Comparison of ENCODE assay signal across 14 mouse cellular contexts in the genomic region with DNA sequence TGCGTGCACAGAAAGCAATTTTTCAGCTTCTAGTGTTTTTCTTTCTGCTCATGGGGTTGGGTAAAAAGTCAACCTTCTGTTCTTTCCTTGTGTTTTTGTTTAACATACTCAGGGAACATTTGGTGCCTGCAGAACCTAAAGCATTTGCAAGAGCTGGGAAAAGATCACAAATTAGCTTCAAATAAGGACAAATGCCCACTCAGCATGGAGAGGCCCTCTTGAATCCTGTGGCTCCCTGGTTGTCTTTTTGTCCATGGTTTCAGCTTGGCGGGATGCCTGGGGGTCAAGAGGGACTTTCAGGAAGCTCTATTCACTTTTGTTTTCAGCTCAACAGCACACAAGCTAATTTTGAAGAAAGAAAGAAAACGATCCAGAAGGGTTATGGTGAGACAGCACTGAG.
DNase-seq lines count a peak whose midpoint lies in the region; ATAC-seq and TF ChIP-seq lines count a peak whose summit lies in the region.
"Had no signal": no experiment of that assay in that cellular context is flagged by ENCODE, and none has a peak within 500 bp of the region (broad histone marks: within the 10 kb centered on the region; RNA-seq: fewer than 3 reads in every experiment).

No protein-coding gene starts in this region.

- H3K9ac ChIP-seq in hindbrain, postnatal 0 days (replicated peaks; ENCODE audit: low read length): no peak overlapping the region
- H3K9ac ChIP-seq in hindbrain, embryonic 13.5 days: no peak overlapping the region
- H3K9ac ChIP-seq: liver, embryonic 13.5 days had no signal

- no peaks in the 10 kb centered on the region for H3K36me3 ChIP-seq in hindbrain, postnatal 0 days (ENCODE audit: insufficient read depth, low read length)
- H3K36me3 ChIP-seq in hindbrain, embryonic 13.5 days: no peaks in the 10 kb centered on the region
- no peaks in the 10 kb centered on the region for H3K36me3 ChIP-seq in kidney, adult 2 months (ENCODE audit: control insufficient read depth, insufficient read depth, low read length)
- H3K36me3 ChIP-seq: liver, embryonic 13.5 days had no signal

- TF ChIP-seq POLR2A in brain, embryonic 14.5 days (IDR thresholded peaks at IDR 0.05; ENCODE audit: borderline replicate concordance, extremely low read depth, insufficient read depth, insufficient read length, poor library complexity, severe bottlenecking): no peak
- TF ChIP-seq POLR2A in lung, adult 2 months (IDR thresholded peaks at IDR 0.05; ENCODE audit: borderline replicate concordance, extremely low read depth, low read depth, low read length): no peak
- TF ChIP-seq POLR2A in kidney, adult 2 months (IDR thresholded peaks at IDR 0.05; ENCODE audit: low read depth, low read length): no peak

- no peak overlapping the region for H3K27ac ChIP-seq in hindbrain, postnatal 0 days
- H3K27ac ChIP-seq in hindbrain, embryonic 13.5 days: no peak overlapping the region
- no peak overlapping the region for H3K27ac ChIP-seq in kidney, adult 2 months (ENCODE audit: insufficient read depth, low read depth, low read length)
- H3K27ac ChIP-seq: left cerebral cortex, adult 2 months; liver, embryonic 13.5 days had no signal

- H3K9me3 ChIP-seq in hindbrain, postnatal 0 days (ENCODE audit: low read length): no peaks in the 10 kb centered on the region
- no peaks in the 10 kb centered on the region for H3K9me3 ChIP-seq in hindbrain, embryonic 13.5 days
- H3K9me3 ChIP-seq: liver, embryonic 13.5 days had no signal

- H3K4me1 ChIP-seq in hindbrain, postnatal 0 days (ENCODE audit: insufficient read depth, low read length): 0 out of 2 replicates have a peak, but pooled peaks cover 3% of the 10 kb centered on the region
- no peaks in the 10 kb centered on the region for H3K4me1 ChIP-seq in hindbrain, embryonic 13.5 days (replicated peaks)
- H3K4me1 ChIP-seq in lung, adult 2 months (ENCODE audit: control insufficient read depth, insufficient read depth, low read length): peaks cover 7% of the 10 kb centered on the region
- H3K4me1 ChIP-seq in kidney, adult 2 months (ENCODE audit: control insufficient read depth, insufficient read depth, low read length): no peaks in the 10 kb centered on the region
- H3K4me1 ChIP-seq: liver, embryonic 13.5 days had no signal

- ATAC-seq in hindbrain, postnatal 0 days: no peak
- ATAC-seq in hindbrain, embryonic 13.5 days (ENCODE audit: low FRiP score): no peak

- DNase-seq in hindbrain, postnatal 0 days (ENCODE audit: low spot score): peak; percentile 56
- peak; percentile 69 for DNase-seq in Muller cell, postnatal 12 days (ENCODE audit: inconsistent ontology term)
- DNase-seq in brain, embryonic 14.5 days (ENCODE audit: low read depth): peak; percentile 78
- DNase-seq in lung, adult 2 months: peak; percentile 42
- DNase-seq in urinary bladder, postnatal 4 days (ENCODE audit: low spot score in 2 of 2): no peak
- DNase-seq in heart, adult 8-10 months (ENCODE audit: low spot score): no peak
- no peak for DNase-seq in kidney, adult 2 months
- DNase-seq: heart, postnatal 4 days; kidney, adult 18-20 months; liver, embryonic 13.5 days; thymus, adult 18-20 months had no signal

- H3K27me3 ChIP-seq in hindbrain, postnatal 0 days (ENCODE audit: insufficient read depth, low read length): no peaks in the 10 kb centered on the region
- H3K27me3 ChIP-seq in hindbrain, embryonic 13.5 days: 0 out of 2 replicates have a peak, but pooled peaks cover 3% of the 10 kb centered on the region
- H3K27me3 ChIP-seq in kidney, adult 2 months (replicated peaks; ENCODE audit: control insufficient read depth, insufficient read depth, low read length): no peaks in the 10 kb centered on the region
- H3K27me3 ChIP-seq: CH12.LX; liver, embryonic 13.5 days had no signal

- H3K4me2 ChIP-seq in hindbrain, postnatal 0 days (ENCODE audit: low read depth, low read length): no peak overlapping the region
- no peak overlapping the region for H3K4me2 ChIP-seq in hindbrain, embryonic 13.5 days
- H3K4me2 ChIP-seq: liver, embryonic 13.5 days had no signal

- no peak for TF ChIP-seq CTCF in hindbrain, postnatal 0 days (IDR thresholded peaks at IDR 0.05; ENCODE audit: low read depth)
- TF ChIP-seq CTCF in brain, embryonic 14.5 days (IDR thresholded peaks at IDR 0.05; ENCODE audit: borderline replicate concordance, extremely low read depth, insufficient read depth, insufficient read length): no peak
- no peak for TF ChIP-seq CTCF in lung, adult 2 months (IDR thresholded peaks at IDR 0.05; ENCODE audit: insufficient read depth, low read length)
- TF ChIP-seq CTCF in kidney, adult 2 months (conservative IDR thresholded peaks at IDR 0.05; ENCODE audit: insufficient read depth, insufficient read length, low read depth, low read length): no peak

- no peak overlapping the region for H3K4me3 ChIP-seq in hindbrain, postnatal 0 days (ENCODE audit: low read length)
- no peak overlapping the region for H3K4me3 ChIP-seq in hindbrain, embryonic 13.5 days
- H3K4me3 ChIP-seq in lung, adult 2 months (replicated peaks; ENCODE audit: extremely low read depth, low read depth, low read length): no peak overlapping the region
- H3K4me3 ChIP-seq in kidney, adult 2 months (ENCODE audit: insufficient read depth, low read depth, low read length): no peak overlapping the region
- H3K4me3 ChIP-seq: left cerebral cortex, adult 2 months; liver, embryonic 13.5 days had no signal

- 30% methylated on average over 3 of the region's 3 CpGs for WGBS in hindbrain, postnatal 0 days
- 36% methylated on average over 3 of the region's 3 CpGs for WGBS in hindbrain, embryonic 13.5 days
- WGBS in lung, adult 2 months: 46% methylated on average over 3 of the region's 3 CpGs
- 66% methylated on average over 3 of the region's 3 CpGs for WGBS in kidney, adult 2 months

Comparison
In these comparisons a context has a peak if more than half of its experiments do, and no peak if none do; other contexts are left out.
1. DNase-seq: peak in hindbrain, postnatal 0 days (single experiment), Muller cell, postnatal 12 days (single experiment), brain, embryonic 14.5 days (single experiment) and lung, adult 2 months (single experiment); none in urinary bladder, postnatal 4 days (0 of 2), heart, adult 8-10 months (single experiment) and kidney, adult 2 months (single experiment).